In genomic region chr2:153168134-153168820, GRCm38 (mm10) we compare ENCODE assay signal across 9 mouse cellular contexts. TPM values are rescaled to one million over a fixed set of nuclear protein-coding genes. Genes with fewer than 3 reads are reported as not detected.
A peak's percentile ranks its signal among the peaks of the same experiment; 100 is the strongest.
DNase-seq lines count a peak whose midpoint lies in the region; ATAC-seq lines count a peak whose summit lies in the region.
"Had no signal": no experiment of that assay in that cellular context is flagged by ENCODE, and none has a peak within 500 bp of the region (broad histone marks: within the 10 kb centered on the region; RNA-seq: fewer than 3 reads in every experiment).

No protein-coding gene starts in this region.

- no peak overlapping the region for H3K9ac ChIP-seq in forebrain, embryonic 11.5 days (ENCODE audit: low read length)
- H3K9ac ChIP-seq in forebrain, embryonic 16.5 days (replicated peaks; ENCODE audit: low read depth, low read length) = no peak overlapping the region
- no peak overlapping the region for H3K9ac ChIP-seq in hindbrain, embryonic 12.5 days

- H3K4me3 ChIP-seq in forebrain, embryonic 11.5 days (ENCODE audit: low read depth, low read length) = no peak overlapping the region
- H3K4me3 ChIP-seq in forebrain, embryonic 16.5 days (replicated peaks; ENCODE audit: low read length) = no peak overlapping the region
- H3K4me3 ChIP-seq in embryonic facial prominence, embryonic 10.5 days = 0 out of 2 replicates have a peak overlapping the region, but pooled peaks have one; percentile 6
- H3K4me3 ChIP-seq in hindbrain, embryonic 12.5 days = no peak overlapping the region
- H3K4me3 ChIP-seq: layer of hippocampus, adult 2 months had no signal

- no peaks in the 10 kb centered on the region for H3K36me3 ChIP-seq in forebrain, embryonic 11.5 days (ENCODE audit: control insufficient read depth, insufficient read depth, low read length)
- H3K36me3 ChIP-seq in forebrain, embryonic 16.5 days (ENCODE audit: control insufficient read depth, insufficient read depth) = no peaks in the 10 kb centered on the region
- peaks cover 42% of the 10 kb centered on the region for H3K36me3 ChIP-seq in embryonic facial prominence, embryonic 10.5 days (replicated peaks)
- H3K36me3 ChIP-seq in hindbrain, embryonic 12.5 days = peaks cover 7% of the 10 kb centered on the region

- peak; percentile 59 for DNase-seq in forebrain, embryonic 11.5 days (ENCODE audit: low spot score)
- peak; percentile 22 for DNase-seq in A20 (ENCODE audit: low read depth, low spot score)
- DNase-seq in embryonic facial prominence, embryonic 10.5 days (ENCODE audit: low spot score) = peak; percentile 53
- DNase-seq in lung, adult 18-20 months = peak; percentile 67 to 69
- no peak for DNase-seq in left cerebral cortex, postnatal 36 days (ENCODE audit: low spot score in 2 of 2)
- no peak for DNase-seq in urinary bladder, adult 18-20 months (ENCODE audit: low spot score in 2 of 2)

- peaks cover 61% of the 10 kb centered on the region for H3K27me3 ChIP-seq in forebrain, embryonic 11.5 days (ENCODE audit: control insufficient read depth, insufficient read depth, low read length)
- peaks cover 2% of the 10 kb centered on the region; the same call in 1 of the 2 replicates for H3K27me3 ChIP-seq in forebrain, embryonic 16.5 days (replicated peaks; ENCODE audit: control insufficient read depth, insufficient read depth, low read length)
- H3K27me3 ChIP-seq in embryonic facial prominence, embryonic 10.5 days (replicated peaks; ENCODE audit: low read depth, poor library complexity, severe bottlenecking) = peaks cover 40% of the 10 kb centered on the region
- H3K27me3 ChIP-seq in hindbrain, embryonic 12.5 days = no peaks in the 10 kb centered on the region

- H3K9me3 ChIP-seq in forebrain, embryonic 11.5 days (ENCODE audit: control insufficient read depth, low read length) = no peaks in the 10 kb centered on the region
- no peaks in the 10 kb centered on the region for H3K9me3 ChIP-seq in forebrain, embryonic 16.5 days (ENCODE audit: control insufficient read depth, low read length)
- no peaks in the 10 kb centered on the region for H3K9me3 ChIP-seq in embryonic facial prominence, embryonic 10.5 days
- H3K9me3 ChIP-seq in hindbrain, embryonic 12.5 days (replicated peaks) = no peaks in the 10 kb centered on the region

- no peak overlapping the region for H3K4me2 ChIP-seq in forebrain, embryonic 11.5 days (ENCODE audit: low read depth, low read length, severe bottlenecking)
- no peak overlapping the region for H3K4me2 ChIP-seq in forebrain, embryonic 16.5 days (ENCODE audit: low read length)
- no peak overlapping the region for H3K4me2 ChIP-seq in hindbrain, embryonic 12.5 days (replicated peaks)

- no peak overlapping the region for H3K27ac ChIP-seq in forebrain, embryonic 11.5 days (ENCODE audit: low read depth, low read length)
- no peak overlapping the region for H3K27ac ChIP-seq in forebrain, embryonic 16.5 days (ENCODE audit: low read length)
- H3K27ac ChIP-seq in embryonic facial prominence, embryonic 10.5 days (replicated peaks) = no peak overlapping the region
- H3K27ac ChIP-seq in hindbrain, embryonic 12.5 days = no peak overlapping the region
- H3K27ac ChIP-seq: layer of hippocampus, adult 2 months had no signal

- intact Hi-C loops in left cerebral cortex, postnatal 36 days (cut with DNase I) = no loop called here

- WGBS in forebrain, embryonic 11.5 days = 10% methylated on average over 2 of the region's 2 CpGs
- 13% methylated on average over 2 of the region's 2 CpGs for WGBS in forebrain, embryonic 16.5 days
- WGBS in embryonic facial prominence, embryonic 10.5 days = 22% methylated on average over 2 of the region's 2 CpGs
- 26% methylated on average over 2 of the region's 2 CpGs for WGBS in hindbrain, embryonic 12.5 days

- peak; percentile 69; the same call in 1 of the 2 replicates for ATAC-seq in forebrain, embryonic 11.5 days (replicated peaks; ENCODE audit: low FRiP score)
- no peak for ATAC-seq in forebrain, embryonic 16.5 days
- no peak for ATAC-seq in hindbrain, embryonic 12.5 days (ENCODE audit: low FRiP score)

- 0 out of 2 replicates have a peak, but pooled peaks cover 2% of the 10 kb centered on the region for H3K4me1 ChIP-seq in forebrain, embryonic 11.5 days (replicated peaks; ENCODE audit: control insufficient read depth, insufficient read depth, low read length)
- peaks cover 7% of the 10 kb centered on the region; the same call in 1 of the 2 replicates for H3K4me1 ChIP-seq in forebrain, embryonic 16.5 days (replicated peaks; ENCODE audit: control insufficient read depth, insufficient read depth, low read length)
- peaks cover 22% of the 10 kb centered on the region for H3K4me1 ChIP-seq in embryonic facial prominence, embryonic 10.5 days
- peaks cover 9% of the 10 kb centered on the region for H3K4me1 ChIP-seq in hindbrain, embryonic 12.5 days

RNA-seq across cellular contexts. Expression of gene Tm9sf4, which starts 7.2 kb away (rescaled TPM):
- 71.8 and 79.4 TPM in 2 replicates for polyA plus RNA-seq in forebrain, embryonic 11.5 days (2014; fragmentation: Nextera tagmentation; extraction: Ambion mirVana)
- 74.5 and 78.9 TPM in 2 replicates for polyA plus RNA-seq in forebrain, embryonic 16.5 days (2015; fragmentation: Nextera tagmentation; extraction: Ambion mirVana)
- 68.2 and 73.0 TPM in 2 replicates for polyA plus RNA-seq in embryonic facial prominence, embryonic 10.5 days (2016; fragmentation: Nextera tagmentation; extraction: Ambion mirVana)
- polyA plus RNA-seq in hindbrain, embryonic 12.5 days (2016; fragmentation: Nextera tagmentation; extraction: Ambion mirVana) = 83.9 and 84.7 TPM in 2 replicates
- total RNA-seq in left cerebral cortex, postnatal 36 days (2021) = 100 to 1,000 TPM; 114 to 123 TPM

RNA-seq across cellular contexts. Expression of gene Tspyl3, which starts 57.0 kb away (rescaled TPM):
- polyA plus RNA-seq in forebrain, embryonic 11.5 days (2014; fragmentation: Nextera tagmentation; extraction: Ambion mirVana) = 4.8 and 5.6 TPM in 2 replicates
- 35.0 and 40.0 TPM in 2 replicates for polyA plus RNA-seq in forebrain, embryonic 16.5 days (2015; fragmentation: Nextera tagmentation; extraction: Ambion mirVana)
- 8.3 and 10.1 TPM in 2 replicates for polyA plus RNA-seq in embryonic facial prominence, embryonic 10.5 days (2016; fragmentation: Nextera tagmentation; extraction: Ambion mirVana)
- polyA plus RNA-seq in hindbrain, embryonic 12.5 days (2016; fragmentation: Nextera tagmentation; extraction: Ambion mirVana) = 13.7 and 14.9 TPM in 2 replicates
- 10 to 100 TPM; 26.2 to 29.5 TPM for total RNA-seq in left cerebral cortex, postnatal 36 days (2021)

Comparison
In these comparisons a context has a peak if more than half of its experiments do, and no peak if none do; other contexts are left out.
1. DNase-seq: peak in forebrain, embryonic 11.5 days (single experiment), A20 (single experiment), embryonic facial prominence, embryonic 10.5 days (single experiment) and lung, adult 18-20 months (2 of 2); none in left cerebral cortex, postnatal 36 days (0 of 2) and urinary bladder, adult 18-20 months (0 of 2).